Mouse (Mus musculus) skeletal muscle tissue, adult 2 months (tissue): ENCODE data around the gene Agpat3.

Experiments used
- DNase-seq: peaks from one replicate; pipeline ENCODE4 v3.0.0-alpha.2; 2012; ENCODE audit warnings: low read depth, low spot score

Agpat3 gene

GRCm38 (mm10) chr10:78297576-78298484, 54.5 kb downstream of the Agpat3 start:
- peak; percentile 90 for DNase-seq

- DNase-seq: no peak
These were observed 55.3 kb downstream of the Agpat3 start for GRCm38 (mm10) chr10:78296980-78297379.

- no peak for DNase-seq
These were observed 55.9 kb downstream of the Agpat3 start for GRCm38 (mm10) chr10:78296371-78296770.

GRCm38 (mm10) chr10:78293576-78293975, 58.7 kb downstream of the Agpat3 start:
- no peak for DNase-seq

- DNase-seq: no peak
These were observed 59.9 kb downstream of the Agpat3 start for GRCm38 (mm10) chr10:78292381-78292780.

GRCm38 (mm10) chr10:78290730-78291535, 61.4 kb downstream of the Agpat3 start:
- no peak for DNase-seq

GRCm38 (mm10) chr10:78288896-78289295, 63.4 kb downstream of the Agpat3 start:
- no peak for DNase-seq

- DNase-seq: no peak
These were observed 64.2 kb downstream of the Agpat3 start for GRCm38 (mm10) chr10:78288135-78288534.

GRCm38 (mm10) chr10:78287465-78288132, 64.7 kb downstream of the Agpat3 start:
- DNase-seq: peak; percentile 30

GRCm38 (mm10) chr10:78285959-78286358, 66.3 kb downstream of the Agpat3 start:
- no peak for DNase-seq

GRCm38 (mm10) chr10:78285409-78285808, 66.9 kb downstream of the Agpat3 start:
- no peak for DNase-seq

GRCm38 (mm10) chr10:78284812-78285211, 67.5 kb downstream of the Agpat3 start:
- DNase-seq: no peak

- DNase-seq: no peak
These were observed 69.9 kb downstream of the Agpat3 start for GRCm38 (mm10) chr10:78282411-78282810.

GRCm38 (mm10) chr10:78280486-78280885, 71.8 kb downstream of the Agpat3 start:
- DNase-seq: no peak

GRCm38 (mm10) chr10:78279210-78279609, 73.1 kb downstream of the Agpat3 start:
- DNase-seq: peak; percentile 52

- no peak for DNase-seq
These were observed 74.5 kb downstream of the Agpat3 start for GRCm38 (mm10) chr10:78277835-78278234.

GRCm38 (mm10) chr10:78276242-78276641, 76.0 kb downstream of the Agpat3 start:
- DNase-seq: no peak

- no peak for DNase-seq
These were observed 79.4 kb downstream of the Agpat3 start for GRCm38 (mm10) chr10:78272932-78273331.

- DNase-seq: no peak
These were observed 86.4 kb downstream of the Agpat3 start for GRCm38 (mm10) chr10:78265881-78266280.

GRCm38 (mm10) chr10:78264735-78265134, 87.6 kb downstream of the Agpat3 start:
- DNase-seq: peak; percentile 42

GRCm38 (mm10) chr10:78260916-78261650, 91.2 kb downstream of the Agpat3 start:
- peak; percentile 87 for DNase-seq
